Mouse (Mus musculus): ENCODE measurements around the gene Ccnb1ip1.

GRCm38 (mm10) chr14:50795965-50796364 is 11.6 kb downstream of the Ccnb1ip1 start:
- TF ChIP-seq CTCF (IDR thresholded peaks at IDR 0.05; ENCODE audit: borderline replicate concordance, control insufficient read depth, extremely low read depth, insufficient read depth, low read length, poor library complexity) (no peak), POLR2A (IDR thresholded peaks at IDR 0.05; ENCODE audit: control insufficient read depth, extremely low read depth, insufficient read depth, low read length, poor library complexity) (no peak)

All from thymus, adult 2 months (tissue).